Mouse (Mus musculus) skeletal muscle tissue, adult 2 months (tissue): Measurements from ENCODE around the gene Dxo.

Experiments
- DNase-seq: peaks from one replicate; pipeline ENCODE4 v3.0.0-alpha.2; 2012; ENCODE audit warnings: low read depth, low spot score

The Dxo gene

GRCm38 (mm10) chr17:34836155-34836855 is 514 bp upstream of the Dxo start:
- DNase-seq = no peak

- no peak for DNase-seq
Observed at GRCm38 (mm10) chr17:34837464-34838324, 875 bp downstream of the Dxo start.

- DNase-seq = no peak
Observed at GRCm38 (mm10) chr17:34838785-34839184, 2.0 kb downstream of the Dxo start.

- no peak for DNase-seq
Observed at GRCm38 (mm10) chr17:34840736-34841307, 4.0 kb downstream of the Dxo start.

- DNase-seq = no peak
Observed at GRCm38 (mm10) chr17:34844884-34845283, 8.1 kb downstream of the Dxo start.

GRCm38 (mm10) chr17:34847192-34847591 is 10.4 kb downstream of the Dxo start:
- no peak for DNase-seq

- no peak for DNase-seq
Observed at GRCm38 (mm10) chr17:34847615-34848014, 10.8 kb downstream of the Dxo start.

GRCm38 (mm10) chr17:34849722-34850516 is 13.1 kb downstream of the Dxo start, which contains the start of the genes Skiv2l and Nelfe:
Gene Skiv2l, minus strand, starts transcription at chr17:34850210.
Gene Nelfe, plus strand, starts transcription at chr17:34850391.
- DNase-seq = peak; percentile 95

GRCm38 (mm10) chr17:34850517-34851125 is 13.8 kb downstream of the Dxo start:
- no peak for DNase-seq

GRCm38 (mm10) chr17:34853511-34853910 is 16.7 kb downstream of the Dxo start:
- no peak for DNase-seq

- no peak for DNase-seq
Observed at GRCm38 (mm10) chr17:34854761-34855160, 17.9 kb downstream of the Dxo start.

GRCm38 (mm10) chr17:34855825-34856224 is 19.0 kb downstream of the Dxo start:
- DNase-seq = no peak

- DNase-seq = no peak
Observed at GRCm38 (mm10) chr17:34858670-34859069, 21.9 kb downstream of the Dxo start.

GRCm38 (mm10) chr17:34860514-34860913 is 23.7 kb downstream of the Dxo start:
- no peak for DNase-seq

- peak; percentile 41 for DNase-seq
Observed at GRCm38 (mm10) chr17:34861704-34862415, 25.0 kb downstream of the Dxo start.

GRCm38 (mm10) chr17:34862416-34863081 is 25.7 kb downstream of the Dxo start, which contains the start of gene Cfb:
Gene Cfb, minus strand, starts transcription at chr17:34862518.
- no peak for DNase-seq

- DNase-seq = no peak
Observed at GRCm38 (mm10) chr17:34865981-34866380, 29.2 kb downstream of the Dxo start.

- no peak for DNase-seq
Observed at GRCm38 (mm10) chr17:34874321-34874720, 37.5 kb downstream of the Dxo start.

GRCm38 (mm10) chr17:34879336-34879879 is 42.6 kb downstream of the Dxo start, which contains the start of gene Zbtb12:
Gene Zbtb12, plus strand, starts transcription at chr17:34879483.
- DNase-seq = no peak
